Mouse (Mus musculus) MEL (cell line): ENCODE data around the gene Slc44a2. TPM values are rescaled to one million over a fixed set of nuclear protein-coding genes. Genes with fewer than 3 reads are reported as not detected.

Experiments
- DNase-seq: peaks from one replicate; pipeline ENCODE4 v3.0.0; 2011; ENCODE audit warnings: low read depth, low spot score
- H3K27ac ChIP-seq: 2 replicates; pipeline ENCODE4 v1.5.1; 2012; ENCODE audit warnings: low read depth, mild to moderate bottlenecking, control low read depth, low read length, moderate library complexity; ENCODE audit not compliant: control insufficient read depth
- H3K27me3 ChIP-seq, 2 experiments: fragments of 150-350 bp in 1 of 2; sonication (generic) in 1 of 2; 2 replicates each; pipeline ENCODE4 v1.6.1; 2012; ENCODE audit warnings: low read length in 2 of 2, mild to moderate bottlenecking in 2 of 2, improper control_type of control experiment in 1 of 2, moderate library complexity in 1 of 2; ENCODE audit not compliant: insufficient read depth in 2 of 2, control insufficient read depth in 1 of 2
- H3K36me3 ChIP-seq, 2 experiments: 2 replicates each; pipeline ENCODE4 v1.6.1; 2012 to 2014; ENCODE audit warnings: low read length in 2 of 2, improper control_type of control experiment in 1 of 2, inconsistent platforms in 1 of 2, mild to moderate bottlenecking in 1 of 2; ENCODE audit not compliant: insufficient read depth in 2 of 2, control insufficient read depth in 1 of 2
- H3K4me1 ChIP-seq, 2 experiments: fragments of 150-350 bp in 1 of 2; sonication (generic) in 1 of 2; 2 replicates each; pipeline ENCODE4 v1.6.1; 2012; ENCODE audit warnings: low read length in 2 of 2, improper control_type of control experiment in 1 of 2, mild to moderate bottlenecking in 1 of 2; ENCODE audit not compliant: insufficient read depth in 2 of 2, control insufficient read depth in 1 of 2
- H3K4me3 ChIP-seq, 2 experiments: fragments of 150-350 bp in 1 of 2; sonication (generic) in 1 of 2; 2 replicates each; pipeline ENCODE4 v1.5.1; 2012; ENCODE audit warnings: low read depth in 2 of 2, low read length in 2 of 2, mild to moderate bottlenecking in 2 of 2, moderate library complexity in 2 of 2, control low read depth in 1 of 2, improper control_type of control experiment in 1 of 2; ENCODE audit not compliant: control insufficient read depth in 1 of 2, insufficient read depth in 1 of 2
- H3K79me2 ChIP-seq: 2 replicates; pipeline ENCODE4 v1.6.1; 2012; ENCODE audit warnings: mild to moderate bottlenecking, low read length, moderate library complexity; ENCODE audit not compliant: control insufficient read depth, poor library complexity, insufficient read depth
- H3K9ac ChIP-seq: 2 replicates; pipeline ENCODE4 v1.6.1; 2012; ENCODE audit warnings: low read depth, mild to moderate bottlenecking, control low read depth, low read length, moderate library complexity; ENCODE audit not compliant: control insufficient read depth, poor library complexity, severe bottlenecking
- H3K9me3 ChIP-seq: fragments of 150-350 bp; sonication (generic); replicated peaks from 2 replicates; pipeline ENCODE4 v1.6.1; 2012; ENCODE audit warnings: mild to moderate bottlenecking, low read length, improper control_type of control experiment, moderate library complexity; ENCODE audit not compliant: insufficient read depth
- CHD2 ChIP-seq: IDR thresholded peaks from 2 replicates; pipeline ENCODE4 v1.6.1; 2011; ENCODE audit warnings: low read length, improper control_type of control experiment
- CTCF ChIP-seq, 3 experiments: IDR thresholded peaks in 2 of 3; conservative IDR thresholded peaks in 1 of 3; 2 replicates each; pipeline ENCODE4 v1.5.1; 2011 to 2012; ENCODE audit warnings: low read length in 3 of 3, low read depth in 2 of 3, mild to moderate bottlenecking in 2 of 3, improper control_type of control experiment in 1 of 3, inconsistent platforms in 1 of 3, mixed read lengths in 1 of 3, moderate library complexity in 1 of 3; ENCODE audit not compliant: control insufficient read depth in 1 of 3, insufficient read depth in 1 of 3, poor library complexity in 1 of 3, severe bottlenecking in 1 of 3
- ETS1 ChIP-seq: IDR thresholded peaks from 2 replicates; pipeline ENCODE4 v1.6.1; 2012; ENCODE audit warnings: low read depth, mild to moderate bottlenecking, inconsistent platforms, low read length, improper control_type of control experiment, moderate library complexity
- GATA1 ChIP-seq: IDR thresholded peaks from 2 replicates; pipeline ENCODE4 v1.6.1; 2011; ENCODE audit warnings: low read depth, low read length, improper control_type of control experiment
- KAT2A ChIP-seq: conservative IDR thresholded peaks from 2 replicates; pipeline ENCODE4 v1.6.1; 2012; ENCODE audit warnings: low read depth, low read length, improper control_type of control experiment, inconsistent platforms
- MYB ChIP-seq: IDR thresholded peaks from 2 replicates; pipeline ENCODE4 v1.6.1; 2011; ENCODE audit warnings: mild to moderate bottlenecking, low read depth, low read length, improper control_type of control experiment
- MYC ChIP-seq: IDR thresholded peaks from 2 replicates; pipeline ENCODE4 v1.6.1; 2011; ENCODE audit warnings: low read depth, mild to moderate bottlenecking, low read length, improper control_type of control experiment, moderate library complexity
- POLR2A ChIP-seq, 2 experiments: IDR thresholded peaks; 2 replicates each; pipeline ENCODE4 v1.6.1; 2011 to 2012; ENCODE audit warnings: low read length in 2 of 2, mild to moderate bottlenecking in 2 of 2, control low read depth in 1 of 2, improper control_type of control experiment in 1 of 2, low read depth in 1 of 2, moderate library complexity in 1 of 2; ENCODE audit not compliant: control insufficient read depth in 1 of 2, insufficient read depth in 1 of 2, poor library complexity in 1 of 2
- SIN3A ChIP-seq: IDR thresholded peaks from 2 replicates; pipeline ENCODE4 v1.6.1; 2012; ENCODE audit warnings: low read length, improper control_type of control experiment, inconsistent platforms
- TAL1 ChIP-seq: IDR thresholded peaks from 2 replicates; pipeline ENCODE4 v1.6.1; 2012; ENCODE audit warnings: mild to moderate bottlenecking, inconsistent platforms, low read length, moderate library complexity, mixed read lengths
- TBP ChIP-seq: IDR thresholded peaks from 2 replicates; pipeline ENCODE4 v1.8.0; 2011; ENCODE audit warnings: low read depth, low read length, improper control_type of control experiment
- USF1 ChIP-seq: IDR thresholded peaks from 2 replicates; pipeline ENCODE4 v1.6.1; 2014; ENCODE audit warnings: low read depth, mild to moderate bottlenecking, inconsistent platforms, low read length, improper control_type of control experiment, moderate library complexity
- ZMIZ1 ChIP-seq: IDR thresholded peaks from 2 replicates; pipeline ENCODE4 v1.6.1; 2012; ENCODE audit warnings: low read depth, mild to moderate bottlenecking, inconsistent platforms, low read length, improper control_type of control experiment, moderate library complexity
- polyA plus RNA-seq, 2 experiments: library from polyadenylated mRNA; stranded (reverse) in 1 of 2; unstranded in 1 of 2; fragments of >175 nt in 1 of 2; fragments of >200 nt in 1 of 2; gene quantifications; 2 replicates each; pipeline versions ENCODE4 v1.2.1 to v1.2.4; 2012; ENCODE audit warnings: low replicate concordance in 2 of 2, low read depth in 1 of 2; ENCODE audit not compliant: insufficient read length in 2 of 2, insufficient read depth in 1 of 2, missing spikeins in 1 of 2
- total RNA-seq: library from RNA; depleted of rRNA; stranded (reverse); fragments of 300-350 nt; gene quantifications from 2 replicates; pipeline ENCODE4 v1.2.3, GENCODE M21; 2012

Gene Slc44a2
- total and polyA plus RNA-seq, 3 experiments: 27.3 to 121 TPM; not detected in 1

DNA sequence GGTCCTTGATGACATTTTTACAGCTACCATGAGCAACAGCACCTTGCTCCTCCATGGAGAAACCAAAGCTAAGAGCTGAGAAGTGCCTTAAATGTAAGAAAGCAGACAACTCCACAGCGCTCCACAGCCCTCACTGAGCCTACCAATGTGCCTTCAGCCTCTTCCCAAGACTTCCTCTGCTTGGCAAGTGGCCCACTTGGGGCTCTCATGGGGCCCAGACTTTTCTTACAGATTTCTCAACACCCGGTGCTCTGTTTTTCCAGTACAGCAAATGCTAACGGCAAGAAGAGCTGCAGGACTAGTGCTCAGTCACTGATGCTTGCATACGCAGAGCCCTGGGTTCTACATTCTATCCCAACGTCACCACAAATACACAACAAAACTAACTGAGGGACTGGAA lies 42.7 kb upstream of the Slc44a2 start:
- Histone ChIP-seq H3K9me3 (no peaks in the 10 kb centered on the region), H3K27me3 (no peaks in the 10 kb centered on the region), H3K4me3 (no peak overlapping the region), H3K79me2 (no peaks in the 10 kb centered on the region), H3K36me3 (peaks cover 0 to 77% of the 10 kb centered on the region in 2 experiments; a peak in 2 of 4 replicates), H3K4me1 (no peaks in the 10 kb centered on the region), H3K9ac (no peak overlapping the region), H3K27ac (no peak overlapping the region)
- TF ChIP-seq SIN3A (no peak), ZMIZ1 (0 out of 2 replicates have a peak, but pooled peaks have one; percentile 26)
- peak; percentile 40 for DNase-seq

DNA sequence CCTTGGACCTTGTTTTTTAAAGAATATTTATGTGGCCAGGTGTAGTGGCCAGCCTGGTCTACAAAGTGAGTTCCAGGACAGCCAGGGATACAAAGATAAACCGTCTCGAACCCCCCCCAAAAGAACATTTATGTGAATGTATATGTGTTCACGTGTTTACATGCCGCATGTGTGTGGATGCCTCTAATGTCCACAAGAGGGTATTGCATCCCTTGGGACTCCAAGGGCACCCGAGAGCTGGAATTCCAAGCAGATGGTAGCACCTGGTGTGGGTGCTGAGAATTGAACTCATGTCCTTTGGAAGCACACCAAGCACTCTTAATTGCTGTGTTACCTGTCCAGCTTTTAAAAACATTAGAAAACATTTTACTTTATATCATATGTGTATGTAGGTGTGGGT lies 36.9 kb upstream of the Slc44a2 start:
- Histone ChIP-seq H3K27ac (no peak overlapping the region), H3K4me3 (no peak overlapping the region), H3K4me1 (peaks cover 11 to 12% of the 10 kb centered on the region in 2 experiments), H3K9ac (no peak overlapping the region), H3K79me2 (peaks cover 27% of the 10 kb centered on the region), H3K9me3 (no peaks in the 10 kb centered on the region), H3K36me3 (peaks cover 18 to 48% of the 10 kb centered on the region in 2 experiments), H3K27me3 (no peaks in the 10 kb centered on the region)
- TF ChIP-seq GATA1 (no peak), KAT2A (no peak), MYC (no peak), ETS1 (no peak), CTCF (IDR thresholded peaks at IDR 0.05 in 2 of 3, conservative IDR thresholded peaks at IDR 0.05 in 1 of 3; ENCODE audit: control insufficient read depth in 1 of 3, insufficient read depth in 1 of 3, low read depth in 2 of 3, low read length in 3 of 3, poor library complexity in 1 of 3, severe bottlenecking in 1 of 3) (peak in 1 of 3 experiments; percentile 58; a peak in 2 of 6 replicates), CHD2 (no peak)
- DNase-seq: peak; percentile 69

DNA sequence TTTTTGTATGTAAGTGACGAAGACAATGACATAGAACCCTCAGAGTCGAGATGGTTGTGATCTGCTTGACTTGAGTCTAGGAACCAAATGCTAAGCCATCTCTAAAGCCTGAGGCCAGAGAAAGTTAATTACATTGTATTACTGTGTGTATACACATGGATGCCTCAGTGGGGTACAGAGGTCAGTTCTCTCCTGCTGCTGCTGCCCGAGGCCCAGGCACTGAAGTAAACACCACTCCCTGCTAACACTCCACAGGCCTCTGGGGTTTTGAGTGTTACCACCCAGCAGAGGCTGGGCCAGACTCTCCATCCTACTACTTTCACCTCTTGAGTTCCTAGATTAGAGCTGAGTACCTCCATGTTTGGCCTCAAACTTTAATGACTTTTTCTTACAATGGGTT lies 36.5 kb upstream of the Slc44a2 start:
- Histone ChIP-seq H3K4me1 (peaks cover 15% of the 10 kb centered on the region in 2 experiments), H3K9ac (no peak overlapping the region), H3K27ac (no peak overlapping the region), H3K27me3 (no peaks in the 10 kb centered on the region), H3K4me3 (no peak overlapping the region), H3K79me2 (peaks cover 30% of the 10 kb centered on the region), H3K36me3 (peaks cover 22 to 46% of the 10 kb centered on the region in 2 experiments), H3K9me3 (no peaks in the 10 kb centered on the region)
- no peak for DNase-seq
- TF ChIP-seq POLR2A (IDR thresholded peaks at IDR 0.05; ENCODE audit: control insufficient read depth in 1 of 2, insufficient read depth in 1 of 2, low read depth in 1 of 2, low read length in 2 of 2, poor library complexity in 1 of 2) (peak in 1 of 2 experiments; percentile 40; a peak in 1 of 4 replicates), USF1 (no peak)

DNA sequence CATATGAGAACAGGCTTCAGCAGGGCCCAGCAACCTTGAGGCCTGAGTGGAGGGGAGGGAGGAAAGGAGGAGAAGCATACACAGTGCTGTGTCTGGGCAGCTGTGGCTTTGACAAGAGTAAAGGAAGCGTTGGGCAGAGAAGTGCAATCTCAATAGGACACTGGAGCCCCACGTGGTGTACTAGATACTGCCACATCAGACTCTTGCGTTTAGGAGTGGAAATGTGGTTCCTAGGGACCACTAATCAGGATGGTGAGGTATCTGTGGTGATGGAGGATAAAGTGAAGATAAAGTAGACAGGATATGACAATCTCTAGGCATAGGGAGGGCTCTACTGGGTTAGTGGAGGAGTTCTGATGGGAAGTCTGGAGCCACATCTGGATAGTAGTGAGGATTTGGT lies 33.7 kb upstream of the Slc44a2 start:
- peak overlapping the region; percentile 85 for H3K27ac ChIP-seq
- H3K4me1 ChIP-seq: peaks cover 23 to 25% of the 10 kb centered on the region in 2 experiments
- H3K4me3 ChIP-seq: peak overlapping the region; percentile 69 to 71
- TF ChIP-seq MYB (no peak), TAL1 (peak; percentile 36; the same call in 1 of the 2 replicates), TBP (0 out of 2 replicates have a peak, but pooled peaks have one; percentile 33), GATA1 (peak; percentile 81)
- TF ChIP-seq, all 39 proteins: peak for 3
- H3K36me3 ChIP-seq: peaks cover 25 to 35% of the 10 kb centered on the region in 2 experiments
- DNase-seq: peak; percentile 83
- no peaks in the 10 kb centered on the region for H3K9me3 ChIP-seq
- H3K27me3 ChIP-seq: no peaks in the 10 kb centered on the region
- peak overlapping the region; percentile 75 for H3K9ac ChIP-seq
- H3K79me2 ChIP-seq: peaks cover 51% of the 10 kb centered on the region
